Mouse (Mus musculus) forebrain, embryonic 10.5 days (tissue): ENCODE data around the gene Scfd2. TPM values are rescaled to one million over a fixed set of nuclear protein-coding genes. Genes with fewer than 3 reads are reported as not detected.

Experiments
- DNase-seq: peaks from one replicate; pipeline ENCODE4 v3.0.0-alpha.2; 2017; ENCODE audit warnings: low spot score; ENCODE audit errors: extremely low spot score
- H3K27ac ChIP-seq: fragments of 300-500 bp; sonication (generic); 2 replicates; pipeline ENCODE4 v1.5.1; 2016; ENCODE audit warnings: mild to moderate bottlenecking
- H3K27me3 ChIP-seq: fragments of 300-500 bp; sonication (generic); 2 replicates; pipeline ENCODE4 v1.6.1; 2016; ENCODE audit warnings: mild to moderate bottlenecking; ENCODE audit not compliant: poor library complexity, severe bottlenecking
- H3K36me3 ChIP-seq: fragments of 300-500 bp; sonication (generic); replicated peaks from 2 replicates; pipeline ENCODE4 v1.6.1; 2016; ENCODE audit warnings: mild to moderate bottlenecking, moderate library complexity
- H3K4me1 ChIP-seq: fragments of 300-500 bp; sonication (generic); 2 replicates; pipeline ENCODE4 v1.6.1; 2016
- H3K4me3 ChIP-seq: fragments of 300-500 bp; sonication (generic); 2 replicates; pipeline ENCODE4 v1.5.1; 2016; ENCODE audit warnings: mild to moderate bottlenecking, moderate library complexity
- H3K9me3 ChIP-seq: fragments of 300-500 bp; sonication (generic); 2 replicates; pipeline ENCODE4 v1.6.1; 2016; ENCODE audit warnings: mild to moderate bottlenecking, moderate library complexity
- whole genome bisulfite sequencing: fragments of 180-500 bp; shearing (Covaris S2); methylation state at CpG from one replicate; pipeline ENCODE4 v1.1.7; 2016; 5-methylcytosine and 5-hydroxymethylcytosine counted together
- polyA plus RNA-seq: library from polyadenylated mRNA; unstranded; fragments of >200 nt; fragmentation: Nextera tagmentation; extraction: Ambion mirVana; gene quantifications from 2 replicates; pipeline ENCODE4 v1.2.1, GENCODE M21; 2016

Scfd2 gene
- polyA plus RNA-seq, 1 experiment from 2014 or later = 16.6 TPM

- H3K9me3 ChIP-seq = 0 out of 2 replicates have a peak, but pooled peaks cover 4% of the 10 kb centered on the region
- no peak overlapping the region for H3K27ac ChIP-seq
- no peaks in the 10 kb centered on the region for H3K27me3 ChIP-seq
- no peaks in the 10 kb centered on the region for H3K36me3 ChIP-seq
- no peak overlapping the region for H3K4me3 ChIP-seq
- 66% methylated on average over 7 of the region's 7 CpGs for WGBS
- H3K4me1 ChIP-seq = peaks cover 44% of the 10 kb centered on the region
- DNase-seq = no peak
These were observed 371.7 kb downstream of the Scfd2 start for GRCm38 (mm10) chr5:74159906-74160305.

DNA sequence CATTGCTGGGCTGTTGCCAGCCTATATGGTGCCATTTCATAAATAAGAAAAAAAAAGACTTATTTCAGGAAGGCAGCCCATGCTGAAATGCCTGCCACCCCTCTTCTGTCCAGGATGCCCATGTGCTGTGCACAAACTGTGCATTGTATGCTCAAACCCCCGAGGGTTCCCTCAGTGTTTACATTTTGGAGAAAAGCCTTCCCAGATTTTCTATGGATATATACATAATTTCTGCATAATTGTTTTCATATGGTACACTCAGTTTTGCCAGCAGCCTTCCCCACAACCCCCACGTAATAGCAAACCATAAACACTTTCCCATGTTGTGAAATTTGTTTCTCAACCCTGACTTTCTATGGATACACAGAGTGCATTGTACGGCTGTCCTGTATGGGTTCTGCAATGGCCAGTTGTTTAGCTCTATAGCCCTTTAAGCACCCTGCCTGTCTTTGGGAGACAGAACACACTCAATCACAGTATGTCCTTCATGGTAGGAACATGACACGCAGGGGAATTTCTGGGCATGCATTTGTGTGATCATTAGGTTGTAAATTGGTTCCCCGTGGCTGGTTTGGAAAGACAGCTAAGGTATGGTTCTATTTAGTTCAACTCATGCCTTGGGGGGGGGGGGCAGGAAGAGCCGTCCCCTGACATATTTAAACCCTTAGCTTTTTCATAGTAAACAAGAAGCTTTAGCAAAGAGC, 372.5 kb downstream of the Scfd2 start:
- H3K4me1 ChIP-seq = peaks cover 47% of the 10 kb centered on the region
- H3K36me3 ChIP-seq = no peaks in the 10 kb centered on the region
- no peak overlapping the region for H3K4me3 ChIP-seq
- 0 out of 2 replicates have a peak, but pooled peaks cover 4% of the 10 kb centered on the region for H3K9me3 ChIP-seq
- no peak for DNase-seq
- WGBS = 81% methylated on average over 6 of the region's 6 CpGs
- no peaks in the 10 kb centered on the region for H3K27me3 ChIP-seq
- H3K27ac ChIP-seq = no peak overlapping the region

- 0 out of 2 replicates have a peak overlapping the region, but pooled peaks have one; percentile 8 for H3K27ac ChIP-seq
- peak; percentile 46 for DNase-seq
- 65% methylated on average over 7 of the region's 7 CpGs for WGBS
- H3K4me3 ChIP-seq = no peak overlapping the region
- peaks cover 36% of the 10 kb centered on the region for H3K4me1 ChIP-seq
- 0 out of 2 replicates have a peak, but pooled peaks cover 4% of the 10 kb centered on the region for H3K9me3 ChIP-seq
- H3K27me3 ChIP-seq = no peaks in the 10 kb centered on the region
- H3K36me3 ChIP-seq = no peaks in the 10 kb centered on the region
These were observed 375.7 kb downstream of the Scfd2 start for GRCm38 (mm10) chr5:74155860-74156351.

Other genes with a start within 250 kb of the Scfd2 start
- gene Fip1l1, start 3.7 kb upstream of the Scfd2 start, polyA plus RNA-seq = 104 and 117 TPM in 2 replicates
- 0.50 and 0.92 TPM in 2 replicates for gene Lnx1, start 171.2 kb upstream of the Scfd2 start, polyA plus RNA-seq